Mouse (Mus musculus) midbrain, embryonic 11.5 days (tissue): ENCODE results near the gene Agfg1. TPM values are rescaled to one million over a fixed set of nuclear protein-coding genes. Genes with fewer than 3 reads are reported as not detected.

ENCODE experiments used
- ATAC-seq: fragments of 200-750 bp; cut with Nextera tagmentation; 2 replicates; pipeline ENCODE4 v1.8.0; 2017; ENCODE audit warnings: moderate TSS enrichment, moderate library complexity; ENCODE audit not compliant: low FRiP score
- DNase-seq: peaks from one replicate; pipeline ENCODE4 v3.0.0; 2015; ENCODE audit warnings: low spot score; ENCODE audit errors: missing footprints
- H3K27ac ChIP-seq: fragments of 300-500 bp; sonication (generic); 2 replicates; pipeline ENCODE4 v1.5.1; 2014; ENCODE audit warnings: low read depth, low read length
- H3K27me3 ChIP-seq: fragments of 300-500 bp; sonication (generic); 2 replicates; pipeline ENCODE4 v1.6.1; 2014; ENCODE audit warnings: mild to moderate bottlenecking, low read length, moderate library complexity, mixed read lengths; ENCODE audit not compliant: control insufficient read depth, insufficient read depth
- H3K36me3 ChIP-seq: fragments of 300-500 bp; sonication (generic); 2 replicates; pipeline ENCODE4 v1.6.1; 2014; ENCODE audit warnings: mild to moderate bottlenecking, low read length, moderate library complexity, mixed read lengths; ENCODE audit not compliant: control insufficient read depth, insufficient read depth
- H3K4me1 ChIP-seq: fragments of 300-500 bp; sonication (generic); 2 replicates; pipeline ENCODE4 v1.6.1; 2014; ENCODE audit warnings: low read length; ENCODE audit not compliant: control insufficient read depth, insufficient read depth
- H3K4me2 ChIP-seq: fragments of 300-500 bp; sonication (generic); 2 replicates; pipeline ENCODE4 v1.6.1; 2014; ENCODE audit warnings: mild to moderate bottlenecking, moderate library complexity
- H3K4me3 ChIP-seq: fragments of 300-500 bp; sonication (generic); 2 replicates; pipeline ENCODE4 v1.5.1; 2014; ENCODE audit warnings: low read depth, low read length
- H3K9ac ChIP-seq: fragments of 300-500 bp; sonication (generic); 2 replicates; pipeline ENCODE4 v1.6.1; 2014; ENCODE audit warnings: low read length
- H3K9me3 ChIP-seq: fragments of 300-500 bp; sonication (generic); 2 replicates; pipeline ENCODE4 v1.6.1; 2016; ENCODE audit warnings: low read length; ENCODE audit not compliant: control insufficient read depth
- WGBS: fragments of 180-500 bp; shearing (Covaris S2); extraction: QIAGEN DNeasy Blood & Tissue Kit; methylation state at CpG from one replicate; pipeline ENCODE4 v1.1.7; 2014; 5-methylcytosine and 5-hydroxymethylcytosine counted together
- polyA plus RNA-seq: library from polyadenylated mRNA; unstranded; fragments of >200 nt; fragmentation: Nextera tagmentation; extraction: Ambion mirVana; gene quantifications from 2 replicates; pipeline ENCODE4 v1.2.1, GENCODE M21; 2014

Agfg1 gene
- polyA plus RNA-seq, 1 experiment from 2014 or later = 48.7 TPM

GRCm38 (mm10) chr1:82819366-82819765 lies 19.9 kb upstream of the Agfg1 start:
- H3K9me3 ChIP-seq = no peaks in the 10 kb centered on the region
- H3K9ac ChIP-seq = no peak overlapping the region
- H3K27me3 ChIP-seq = no peaks in the 10 kb centered on the region
- H3K4me2 ChIP-seq = no peak overlapping the region
- H3K27ac ChIP-seq = no peak overlapping the region
- ATAC-seq (no peak), DNase-seq (no peak)
- H3K36me3 ChIP-seq = no peaks in the 10 kb centered on the region
- no peaks in the 10 kb centered on the region for H3K4me1 ChIP-seq
- WGBS = 65% methylated on average over 10 of the region's 10 CpGs
- H3K4me3 ChIP-seq = no peak overlapping the region

GRCm38 (mm10) chr1:82820179-82820578 lies 19.1 kb upstream of the Agfg1 start:
- DNase-seq = no peak
- H3K27ac ChIP-seq = no peak overlapping the region

GRCm38 (mm10) chr1:82820626-82821186 lies 18.6 kb upstream of the Agfg1 start:
- Histone ChIP-seq H3K27me3 (no peaks in the 10 kb centered on the region), H3K4me1 (no peaks in the 10 kb centered on the region), H3K27ac (no peak overlapping the region), H3K4me3 (no peak overlapping the region), H3K36me3 (no peaks in the 10 kb centered on the region), H3K9me3 (no peaks in the 10 kb centered on the region), H3K9ac (no peak overlapping the region), H3K4me2 (no peak overlapping the region)
- DNase-seq (peak; percentile 68), ATAC-seq (no peak)
- WGBS = 83% methylated on average over 3 of the region's 3 CpGs

More at GRCm38 (mm10) chr1:82820179-82820578, 19.1 kb upstream of the Agfg1 start:
- no peak overlapping the region for H3K9ac ChIP-seq
- H3K27me3 ChIP-seq = no peaks in the 10 kb centered on the region
- WGBS = 80% methylated on average over 15 of the region's 15 CpGs
- no peak overlapping the region for H3K4me3 ChIP-seq
- no peak for ATAC-seq
- no peaks in the 10 kb centered on the region for H3K36me3 ChIP-seq
- H3K9me3 ChIP-seq = no peaks in the 10 kb centered on the region
- H3K4me1 ChIP-seq = no peaks in the 10 kb centered on the region
- no peak overlapping the region for H3K4me2 ChIP-seq

GRCm38 (mm10) chr1:82821846-82822245 lies 17.4 kb upstream of the Agfg1 start:
- no peak for ATAC-seq
- H3K27ac ChIP-seq = no peak overlapping the region
- no peaks in the 10 kb centered on the region for H3K9me3 ChIP-seq
- no peaks in the 10 kb centered on the region for H3K36me3 ChIP-seq
- H3K4me3 ChIP-seq = no peak overlapping the region
- H3K4me1 ChIP-seq = no peaks in the 10 kb centered on the region
- DNase-seq = no peak
- H3K27me3 ChIP-seq = no peaks in the 10 kb centered on the region
- H3K4me2 ChIP-seq = no peak overlapping the region
- WGBS = 78% methylated on average over 3 of the region's 3 CpGs
- H3K9ac ChIP-seq = no peak overlapping the region

- WGBS = 86% methylated on average over 6 of the region's 6 CpGs
- Histone ChIP-seq H3K4me3 (no peak overlapping the region), H3K4me2 (no peak overlapping the region), H3K9ac (no peak overlapping the region), H3K9me3 (no peaks in the 10 kb centered on the region), H3K36me3 (no peaks in the 10 kb centered on the region), H3K4me1 (no peaks in the 10 kb centered on the region), H3K27me3 (no peaks in the 10 kb centered on the region), H3K27ac (no peak overlapping the region)
- DNase-seq (no peak), ATAC-seq (no peak)
These were observed 15.1 kb upstream of the Agfg1 start for GRCm38 (mm10) chr1:82824147-82824546.

GRCm38 (mm10) chr1:82825256-82825655 lies 14.0 kb upstream of the Agfg1 start:
- DNase-seq (no peak), ATAC-seq (no peak)
- 86% methylated on average over 2 of the region's 2 CpGs for WGBS
- no peaks in the 10 kb centered on the region for H3K4me1 ChIP-seq
- no peaks in the 10 kb centered on the region for H3K27me3 ChIP-seq
- H3K9ac ChIP-seq = no peak overlapping the region
- H3K27ac ChIP-seq = no peak overlapping the region
- no peak overlapping the region for H3K4me2 ChIP-seq
- H3K4me3 ChIP-seq = no peak overlapping the region
- H3K36me3 ChIP-seq = no peaks in the 10 kb centered on the region
- no peaks in the 10 kb centered on the region for H3K9me3 ChIP-seq

GRCm38 (mm10) chr1:82825783-82826182 lies 13.5 kb upstream of the Agfg1 start:
- no peaks in the 10 kb centered on the region for H3K36me3 ChIP-seq
- no peak overlapping the region for H3K27ac ChIP-seq
- H3K9me3 ChIP-seq = no peaks in the 10 kb centered on the region
- no peak overlapping the region for H3K9ac ChIP-seq
- no peaks in the 10 kb centered on the region for H3K27me3 ChIP-seq
- DNase-seq = no peak
- no peak for ATAC-seq
- H3K4me1 ChIP-seq = no peaks in the 10 kb centered on the region
- WGBS = 91% methylated on average over 7 of the region's 7 CpGs
- no peak overlapping the region for H3K4me2 ChIP-seq
- H3K4me3 ChIP-seq = no peak overlapping the region

- Histone ChIP-seq H3K4me2 (no peak overlapping the region), H3K4me1 (no peaks in the 10 kb centered on the region), H3K36me3 (no peaks in the 10 kb centered on the region), H3K9me3 (no peaks in the 10 kb centered on the region), H3K9ac (no peak overlapping the region), H3K27ac (no peak overlapping the region), H3K27me3 (no peaks in the 10 kb centered on the region), H3K4me3 (no peak overlapping the region)
- no peak for DNase-seq
- no peak for ATAC-seq
- WGBS = 49% methylated on average over 5 of the region's 5 CpGs
These were observed 12.4 kb upstream of the Agfg1 start for GRCm38 (mm10) chr1:82826911-82827310.

GRCm38 (mm10) chr1:82830771-82831170 lies 8.5 kb upstream of the Agfg1 start:
- Histone ChIP-seq H3K27me3 (no peaks in the 10 kb centered on the region), H3K4me2 (no peak overlapping the region), H3K9ac (no peak overlapping the region), H3K4me3 (no peak overlapping the region), H3K9me3 (no peaks in the 10 kb centered on the region), H3K4me1 (no peaks in the 10 kb centered on the region), H3K36me3 (no peaks in the 10 kb centered on the region), H3K27ac (no peak overlapping the region)
- WGBS = 95% methylated on average over 1 of the region's 1 CpGs
- ATAC-seq (no peak), DNase-seq (no peak)
